Mouse (Mus musculus) limb, embryonic 14.5 days (tissue): Measurements from ENCODE around the gene Cacna2d3. TPM values are rescaled to one million over a fixed set of nuclear protein-coding genes. Genes with fewer than 3 reads are reported as not detected.

Experiments used
- ATAC-seq: fragments of 200-750 bp; cut with Nextera tagmentation; 2 replicates; pipeline ENCODE4 v1.8.0; 2017; ENCODE audit warnings: low read depth, moderate number of reproducible peaks, moderate TSS enrichment; ENCODE audit not compliant: low FRiP score
- DNase-seq: peaks from one replicate; pipeline ENCODE4 v3.0.0-alpha.2; 2015; ENCODE audit warnings: low spot score
- H3K27ac ChIP-seq: fragments of 300-500 bp; sonication (generic); replicated peaks from 2 replicates; pipeline ENCODE4 v1.5.1; 2014; ENCODE audit warnings: low read depth, mild to moderate bottlenecking, low read length, moderate library complexity, mixed read lengths
- H3K27me3 ChIP-seq: fragments of 300-500 bp; sonication (generic); 2 replicates; pipeline ENCODE4 v1.6.1; 2014; ENCODE audit warnings: low read length, mixed read lengths; ENCODE audit not compliant: control insufficient read depth, insufficient read depth
- H3K36me3 ChIP-seq: fragments of 300-500 bp; sonication (generic); 2 replicates; pipeline ENCODE4 v1.6.1; 2014; ENCODE audit warnings: mild to moderate bottlenecking, low read length, moderate library complexity, mixed read lengths; ENCODE audit not compliant: control insufficient read depth, insufficient read depth
- H3K4me1 ChIP-seq: fragments of 300-500 bp; sonication (generic); 2 replicates; pipeline ENCODE4 v1.6.1; 2014; ENCODE audit warnings: antibody characterized with exemption, low read length, mixed read lengths; ENCODE audit not compliant: control insufficient read depth, insufficient read depth
- H3K4me2 ChIP-seq: fragments of 300-500 bp; sonication (generic); replicated peaks from 2 replicates; pipeline ENCODE4 v1.6.1; 2014; ENCODE audit warnings: low read depth, mild to moderate bottlenecking, low read length, moderate library complexity; ENCODE audit not compliant: severe bottlenecking
- H3K4me3 ChIP-seq: fragments of 300-500 bp; sonication (generic); replicated peaks from 2 replicates; pipeline ENCODE4 v1.5.1; 2014; ENCODE audit warnings: low read length
- H3K9ac ChIP-seq: fragments of 300-500 bp; sonication (generic); 2 replicates; pipeline ENCODE4 v1.6.1; 2014; ENCODE audit warnings: mild to moderate bottlenecking, low read depth, low read length, moderate library complexity; ENCODE audit not compliant: severe bottlenecking
- H3K9me3 ChIP-seq: fragments of 300-500 bp; sonication (generic); 2 replicates; pipeline ENCODE4 v1.6.1; 2016; ENCODE audit warnings: low read length; ENCODE audit not compliant: control insufficient read depth
- POLR2A ChIP-seq: fragments of 200-500 bp; IDR thresholded peaks from 2 replicates; pipeline ENCODE4 v1.8.0; 2012; ENCODE audit warnings: inconsistent platforms, mild to moderate bottlenecking, moderate library complexity, borderline replicate concordance; ENCODE audit not compliant: insufficient read depth, insufficient read length; ENCODE audit errors: extremely low read depth
- WGBS: fragments of 180-500 bp; shearing (Covaris S2); extraction: QIAGEN DNeasy Blood & Tissue Kit; methylation state at CpG from one replicate; pipeline ENCODE4 v1.1.7; 2014; 5-methylcytosine and 5-hydroxymethylcytosine counted together
- polyA plus RNA-seq, 2 experiments: library from polyadenylated mRNA; depleted of rRNA in 1 of 2; stranded (reverse) in 1 of 2; unstranded in 1 of 2; fragments of >200 nt; fragmentation: Nextera tagmentation in 1 of 2; extraction: Ambion mirVana in 1 of 2; gene quantifications; 2 replicates each; pipeline versions ENCODE4 v1.2.1 to v1.2.3; 2012 to 2014

The Cacna2d3 gene
- polyA plus RNA-seq, 2 experiments, result 4.9 to 6.3 TPM

- H3K4me1 ChIP-seq, result no peaks in the 10 kb centered on the region
- no peak overlapping the region for H3K27ac ChIP-seq
- H3K9me3 ChIP-seq, result no peaks in the 10 kb centered on the region
- TF ChIP-seq POLR2A, result no peak
- no peak overlapping the region for H3K4me3 ChIP-seq
- no peak for ATAC-seq
- H3K4me2 ChIP-seq, result no peak overlapping the region
- H3K9ac ChIP-seq, result no peak overlapping the region
- WGBS, result 61% methylated on average over 3 of the region's 3 CpGs
- H3K36me3 ChIP-seq, result no peaks in the 10 kb centered on the region
- no peaks in the 10 kb centered on the region for H3K27me3 ChIP-seq
- DNase-seq, result no peak
Measured at GRCm38 (mm10) chr14:29530516-29530915, 191.1 kb downstream of the Cacna2d3 start.

- WGBS, result 65% methylated on average over 10 of the region's 10 CpGs
- Histone ChIP-seq H3K27ac (no peak overlapping the region), H3K4me1 (no peaks in the 10 kb centered on the region), H3K9me3 (no peaks in the 10 kb centered on the region), H3K4me3 (no peak overlapping the region), H3K27me3 (no peaks in the 10 kb centered on the region), H3K36me3 (no peaks in the 10 kb centered on the region), H3K9ac (no peak overlapping the region), H3K4me2 (no peak overlapping the region)
- ATAC-seq (no peak), DNase-seq (no peak)
- no peak for TF ChIP-seq POLR2A
Measured at GRCm38 (mm10) chr14:29528696-29529095, 193.0 kb downstream of the Cacna2d3 start.

- Histone ChIP-seq H3K27me3 (no peaks in the 10 kb centered on the region), H3K4me3 (no peak overlapping the region), H3K4me2 (no peak overlapping the region), H3K36me3 (no peaks in the 10 kb centered on the region), H3K9me3 (no peaks in the 10 kb centered on the region), H3K9ac (no peak overlapping the region), H3K4me1 (no peaks in the 10 kb centered on the region), H3K27ac (no peak overlapping the region)
- TF ChIP-seq POLR2A, result no peak
- DNase-seq, result no peak
- no peak for ATAC-seq
- 55% methylated on average over 7 of the region's 7 CpGs for WGBS
Measured at GRCm38 (mm10) chr14:29519751-29520669, 201.7 kb downstream of the Cacna2d3 start.

GRCm38 (mm10) chr14:29502667-29503066, 219.0 kb downstream of the Cacna2d3 start:
- no peak overlapping the region for H3K4me3 ChIP-seq
- H3K4me1 ChIP-seq, result no peaks in the 10 kb centered on the region
- no peak for DNase-seq
- no peak for TF ChIP-seq POLR2A
- no peaks in the 10 kb centered on the region for H3K36me3 ChIP-seq
- no peak overlapping the region for H3K9ac ChIP-seq
- no peak overlapping the region for H3K4me2 ChIP-seq
- no peaks in the 10 kb centered on the region for H3K9me3 ChIP-seq
- ATAC-seq, result no peak
- H3K27ac ChIP-seq, result no peak overlapping the region
- WGBS, result 77% methylated on average over 5 of the region's 5 CpGs
- H3K27me3 ChIP-seq, result no peaks in the 10 kb centered on the region

- Histone ChIP-seq H3K27ac (no peak overlapping the region), H3K27me3 (no peaks in the 10 kb centered on the region), H3K9ac (no peak overlapping the region), H3K4me1 (no peaks in the 10 kb centered on the region), H3K4me3 (no peak overlapping the region), H3K4me2 (no peak overlapping the region), H3K9me3 (no peaks in the 10 kb centered on the region), H3K36me3 (no peaks in the 10 kb centered on the region)
- 37% methylated on average over 8 of the region's 8 CpGs for WGBS
- DNase-seq, result peak; percentile 51
- ATAC-seq, result peak; percentile 71
- TF ChIP-seq POLR2A, result no peak
Measured at GRCm38 (mm10) chr14:29498546-29499290, 222.9 kb downstream of the Cacna2d3 start.
